Mouse (Mus musculus) brain, embryonic 14.5 days (tissue): Measurements from ENCODE around the gene Sh3bgrl.

Experiments
- CTCF ChIP-seq: fragments of 200-500 bp; IDR thresholded peaks from 2 replicates; pipeline ENCODE4 v1.5.1; 2012; ENCODE audit warnings: inconsistent platforms, mild to moderate bottlenecking, moderate library complexity, borderline replicate concordance; ENCODE audit not compliant: insufficient read depth, insufficient read length; ENCODE audit errors: extremely low read depth
- POLR2A ChIP-seq: fragments of 200-500 bp; IDR thresholded peaks from 2 replicates; pipeline ENCODE4 v1.6.1; 2012; ENCODE audit warnings: mild to moderate bottlenecking, inconsistent platforms, borderline replicate concordance; ENCODE audit not compliant: poor library complexity, insufficient read depth, insufficient read length, severe bottlenecking; ENCODE audit errors: extremely low read depth

GRCm38 (mm10) chrX:109112885-109113284 lies 17.7 kb downstream of the Sh3bgrl start:
- TF ChIP-seq CTCF (no peak), POLR2A (no peak)
